Mouse (Mus musculus) MEL (cell line): Measurements from ENCODE around the gene Fto.

ENCODE experiments used
- BHLHE40 ChIP-seq: IDR thresholded peaks from 2 replicates; pipeline ENCODE4 v1.6.1; 2012; ENCODE audit warnings: low read depth, mild to moderate bottlenecking, inconsistent platforms, low read length, improper control_type of control experiment, borderline replicate concordance
- CTCF ChIP-seq, 3 experiments: IDR thresholded peaks in 2 of 3; conservative IDR thresholded peaks in 1 of 3; 2 replicates each; pipeline ENCODE4 v1.5.1; 2011 to 2012; ENCODE audit warnings: low read length in 3 of 3, low read depth in 2 of 3, mild to moderate bottlenecking in 2 of 3, improper control_type of control experiment in 1 of 3, inconsistent platforms in 1 of 3, mixed read lengths in 1 of 3, moderate library complexity in 1 of 3; ENCODE audit not compliant: control insufficient read depth in 1 of 3, insufficient read depth in 1 of 3, poor library complexity in 1 of 3, severe bottlenecking in 1 of 3
- E2F4 ChIP-seq: IDR thresholded peaks from 2 replicates; pipeline ENCODE4 v1.6.1; 2011; ENCODE audit warnings: low read depth, low read length, improper control_type of control experiment, borderline replicate concordance
- ETS1 ChIP-seq: IDR thresholded peaks from 2 replicates; pipeline ENCODE4 v1.6.1; 2012; ENCODE audit warnings: low read depth, mild to moderate bottlenecking, inconsistent platforms, low read length, improper control_type of control experiment, moderate library complexity
- GABPA ChIP-seq: IDR thresholded peaks from 2 replicates; pipeline ENCODE4 v1.6.1; 2012; ENCODE audit warnings: low read depth, mild to moderate bottlenecking, inconsistent platforms, low read length, improper control_type of control experiment, moderate library complexity
- JUND ChIP-seq: IDR thresholded peaks from 2 replicates; pipeline ENCODE4 v1.6.1; 2011; ENCODE audit warnings: low read depth, mild to moderate bottlenecking, improper control_type of control experiment, low read length
- KAT2A ChIP-seq: conservative IDR thresholded peaks from 2 replicates; pipeline ENCODE4 v1.6.1; 2012; ENCODE audit warnings: low read depth, low read length, improper control_type of control experiment, inconsistent platforms
- MEF2A ChIP-seq: IDR thresholded peaks from 2 replicates; pipeline ENCODE4 v1.6.1; 2014; ENCODE audit warnings: low read depth, mild to moderate bottlenecking, inconsistent platforms, low read length, improper control_type of control experiment; ENCODE audit not compliant: poor library complexity, insufficient replicate concordance, severe bottlenecking; ENCODE audit errors: extremely low read depth
- MYC ChIP-seq: IDR thresholded peaks from 2 replicates; pipeline ENCODE4 v1.6.1; 2011; ENCODE audit warnings: low read depth, mild to moderate bottlenecking, low read length, improper control_type of control experiment, moderate library complexity
- POLR2A ChIP-seq, 2 experiments: IDR thresholded peaks; 2 replicates each; pipeline ENCODE4 v1.6.1; 2011 to 2012; ENCODE audit warnings: low read length in 2 of 2, mild to moderate bottlenecking in 2 of 2, control low read depth in 1 of 2, improper control_type of control experiment in 1 of 2, low read depth in 1 of 2, moderate library complexity in 1 of 2; ENCODE audit not compliant: control insufficient read depth in 1 of 2, insufficient read depth in 1 of 2, poor library complexity in 1 of 2
- POLR2AphosphoS5 ChIP-seq: IDR thresholded peaks from 2 replicates; pipeline ENCODE4 v1.6.1; 2012; ENCODE audit warnings: low read depth, borderline replicate concordance, mild to moderate bottlenecking, inconsistent platforms, low read length, moderate library complexity, mixed read lengths
- TBP ChIP-seq: IDR thresholded peaks from 2 replicates; pipeline ENCODE4 v1.8.0; 2011; ENCODE audit warnings: low read depth, low read length, improper control_type of control experiment
- UBTF ChIP-seq: IDR thresholded peaks from 2 replicates; pipeline ENCODE4 v1.6.1; 2012; ENCODE audit warnings: low read depth, mild to moderate bottlenecking, inconsistent platforms, low read length, improper control_type of control experiment, moderate library complexity, borderline replicate concordance; ENCODE audit not compliant: insufficient read depth
- ZNF384 ChIP-seq: IDR thresholded peaks from 2 replicates; pipeline ENCODE4 v1.6.1; 2012; ENCODE audit warnings: low read depth, mild to moderate bottlenecking, inconsistent platforms, low read length, improper control_type of control experiment

DNA sequence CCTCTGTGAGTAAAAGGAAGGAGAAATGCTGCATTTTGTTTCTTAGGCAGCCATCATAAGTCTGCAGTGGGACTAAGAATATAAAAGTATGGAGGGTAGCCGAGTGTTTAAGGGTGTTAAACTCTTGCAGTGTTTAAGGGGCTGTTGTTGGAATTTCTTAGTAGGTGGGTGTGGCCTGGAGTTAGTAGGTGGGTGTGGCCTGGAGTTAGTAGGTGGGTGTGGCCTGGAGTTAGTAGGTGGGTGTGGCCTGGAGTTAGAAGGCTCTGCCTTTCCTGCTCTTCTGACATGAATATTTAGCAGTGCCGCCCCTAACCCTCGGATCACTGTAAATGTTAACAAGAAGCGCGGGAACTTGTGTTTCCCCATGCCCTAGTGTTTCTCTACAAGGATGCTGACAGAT, 39.7 kb downstream of the Fto start:
- TF ChIP-seq JUND = no peak
- TF ChIP-seq GABPA = no peak
- no peak for TF ChIP-seq UBTF
- TF ChIP-seq POLR2A (IDR thresholded peaks at IDR 0.05; ENCODE audit: control insufficient read depth in 1 of 2, insufficient read depth in 1 of 2, low read depth in 1 of 2, low read length in 2 of 2, poor library complexity in 1 of 2) = no peak
- TF ChIP-seq CTCF (IDR thresholded peaks at IDR 0.05 in 2 of 3, conservative IDR thresholded peaks at IDR 0.05 in 1 of 3; ENCODE audit: control insufficient read depth in 1 of 3, insufficient read depth in 1 of 3, low read depth in 2 of 3, low read length in 3 of 3, poor library complexity in 1 of 3, severe bottlenecking in 1 of 3) = no peak
- no peak for TF ChIP-seq E2F4
- no peak for TF ChIP-seq ZNF384
- no peak for TF ChIP-seq ETS1
- no peak for TF ChIP-seq TBP
- no peak for TF ChIP-seq POLR2AphosphoS5
- TF ChIP-seq MYC = no peak
- TF ChIP-seq MEF2A = no peak
- TF ChIP-seq KAT2A = no peak
- no peak for TF ChIP-seq BHLHE40
